Mouse (Mus musculus) myocyte (in vitro differentiated cells): ENCODE results near the gene Gna12.

Experiments
- MAX ChIP-seq: IDR thresholded peaks from one replicate; pipeline ENCODE4 v1.6.1; 2011; ENCODE audit warnings: low read depth, mild to moderate bottlenecking, control low read depth
- MYOD1 ChIP-seq, 3 experiments: IDR thresholded peaks; one replicate each; pipeline ENCODE4 v1.6.1; 2011; ENCODE audit warnings: control low read depth in 2 of 3, low read depth in 2 of 3, mild to moderate bottlenecking in 2 of 3, moderate library complexity in 1 of 3; ENCODE audit not compliant: insufficient read length in 2 of 3, control insufficient read depth in 1 of 3
- MYOG ChIP-seq, 3 experiments: IDR thresholded peaks; one replicate each; pipeline ENCODE4 v1.6.1; 2011; ENCODE audit warnings: control low read depth in 2 of 3, low read depth in 2 of 3, mild to moderate bottlenecking in 2 of 3; ENCODE audit not compliant: insufficient read length in 2 of 3, control insufficient read depth in 1 of 3, insufficient read depth in 1 of 3
- POLR2A ChIP-seq: IDR thresholded peaks from one replicate; pipeline ENCODE4 v1.6.1; 2011; ENCODE audit warnings: low read depth, mild to moderate bottlenecking, control low read depth, moderate library complexity; ENCODE audit not compliant: insufficient read length
- REST ChIP-seq: IDR thresholded peaks from one replicate; pipeline ENCODE4 v1.6.1; 2011; ENCODE audit warnings: mild to moderate bottlenecking, control low read depth, moderate library complexity; ENCODE audit not compliant: insufficient read depth, insufficient read length
- SRF ChIP-seq: IDR thresholded peaks from one replicate; pipeline ENCODE4 v1.6.1; 2011; ENCODE audit warnings: low read depth; ENCODE audit not compliant: control insufficient read depth, insufficient read length
- TCF12 ChIP-seq: IDR thresholded peaks from one replicate; pipeline ENCODE4 v1.6.1; 2011; ENCODE audit warnings: mild to moderate bottlenecking, control low read depth; ENCODE audit not compliant: poor library complexity, insufficient read depth, severe bottlenecking
- TCF3 ChIP-seq: IDR thresholded peaks from one replicate; pipeline ENCODE4 v1.6.1; 2011; ENCODE audit warnings: low read depth, control low read depth; ENCODE audit not compliant: insufficient read length
- USF1 ChIP-seq: IDR thresholded peaks from one replicate; pipeline ENCODE4 v1.6.1; 2011; ENCODE audit warnings: low read depth, mild to moderate bottlenecking, control low read depth, moderate library complexity

- TF ChIP-seq POLR2A (peak; percentile 72), TCF12 (no peak), MYOG (IDR thresholded peaks at IDR 0.05; ENCODE audit: control insufficient read depth in 1 of 3, insufficient read depth in 1 of 3, insufficient read length in 2 of 3, low read depth in 2 of 3) (no peak), TCF3 (no peak), REST (no peak), SRF (no peak), MAX (no peak), MYOD1 (IDR thresholded peaks at IDR 0.05; ENCODE audit: control insufficient read depth in 1 of 3, insufficient read length in 2 of 3, low read depth in 2 of 3) (no peak), USF1 (no peak)
These were observed at the start of gene Gna12 for GRCm38 (mm10) chr5:140830314-140831063.
